Mouse (Mus musculus) stomach, postnatal 0 days (tissue): ENCODE data around the gene Kcnc4.

Experiments
- CTCF ChIP-seq: IDR thresholded peaks from 2 replicates; pipeline ENCODE4 v1.5.1; 2016; ENCODE audit warnings: antibody characterized with exemption, low read depth, mild to moderate bottlenecking, moderate library complexity
- EP300 ChIP-seq: optimal IDR thresholded peaks from 2 replicates; pipeline ENCODE3; 2016; ENCODE audit warnings: antibody characterized with exemption

GRCm38 (mm10) chr3:107501702-107502151, 42.4 kb upstream of the Kcnc4 start:
- no peak for TF ChIP-seq EP300
- TF ChIP-seq CTCF, result no peak
